Mouse (Mus musculus) lung, embryonic 14.5 days (tissue): ENCODE data around the gene Ogg1. TPM values are rescaled to one million over a fixed set of nuclear protein-coding genes. Genes with fewer than 3 reads are reported as not detected.

ENCODE experiments used
- ATAC-seq: fragments of 200-750 bp; cut with Nextera tagmentation; 2 replicates; pipeline ENCODE4 v1.8.0; 2017; ENCODE audit warnings: mild to moderate bottlenecking, moderate TSS enrichment, moderate library complexity; ENCODE audit not compliant: insufficient read depth
- DNase-seq: peaks from one replicate; pipeline ENCODE4 v3.0.0-alpha.2; 2015
- H3K27ac ChIP-seq: fragments of 300-500 bp; sonication (generic); 2 replicates; pipeline ENCODE4 v1.5.1; 2014; ENCODE audit warnings: low read depth, mild to moderate bottlenecking, moderate library complexity
- H3K27me3 ChIP-seq: fragments of 300-500 bp; sonication (generic); 2 replicates; pipeline ENCODE4 v1.6.1; 2014; ENCODE audit warnings: low read length, control low read depth; ENCODE audit not compliant: insufficient read depth
- H3K36me3 ChIP-seq: fragments of 300-500 bp; sonication (generic); 2 replicates; pipeline ENCODE4 v1.6.1; 2014; ENCODE audit warnings: control low read depth; ENCODE audit not compliant: insufficient read depth
- H3K4me1 ChIP-seq: fragments of 300-500 bp; sonication (generic); 2 replicates; pipeline ENCODE4 v1.6.1; 2014; ENCODE audit warnings: antibody characterized with exemption, control low read depth; ENCODE audit not compliant: insufficient read depth
- H3K4me2 ChIP-seq: fragments of 300-500 bp; sonication (generic); 2 replicates; pipeline ENCODE4 v1.6.1; 2014; ENCODE audit warnings: mild to moderate bottlenecking
- H3K4me3 ChIP-seq: fragments of 300-500 bp; sonication (generic); 2 replicates; pipeline ENCODE4 v1.5.1; 2014; ENCODE audit warnings: low read depth, low read length
- H3K9ac ChIP-seq: fragments of 300-500 bp; sonication (generic); 2 replicates; pipeline ENCODE4 v1.6.1; 2014
- H3K9me3 ChIP-seq: fragments of 300-500 bp; sonication (generic); 2 replicates; pipeline ENCODE4 v1.6.1; 2016; ENCODE audit warnings: low read depth, low read length, control low read depth
- CTCF ChIP-seq: IDR thresholded peaks from 2 replicates; pipeline ENCODE4 v1.5.1; 2016; ENCODE audit warnings: antibody characterized with exemption, low read depth
- WGBS: fragments of 180-500 bp; shearing (Covaris S2); extraction: QIAGEN DNeasy Blood & Tissue Kit; methylation state at CpG from one replicate; pipeline ENCODE4 v1.1.7; 2014; 5-methylcytosine and 5-hydroxymethylcytosine counted together
- polyA plus RNA-seq: library from polyadenylated mRNA; unstranded; fragments of >200 nt; fragmentation: Nextera tagmentation; extraction: Ambion mirVana; gene quantifications from 2 replicates; pipeline ENCODE4 v1.2.1, GENCODE M21; 2014

The Ogg1 gene
- polyA plus RNA-seq, 1 experiment from 2014 or later, result 17.7 TPM

- Histone ChIP-seq H3K4me2 (peak within 1 kb of the TSS; percentile 65), H3K4me1 (peaks cover 15% of the 10 kb centered on the region), H3K27me3 (no peaks in the 10 kb centered on the region), H3K4me3 (peak within 1 kb of the TSS; percentile 59), H3K36me3 (peaks cover 26% of the 10 kb centered on the region), H3K27ac (peak within 1 kb of the TSS; percentile 63), H3K9ac (peak within 1 kb of the TSS; percentile 76), H3K9me3 (no peaks in the 10 kb centered on the region)
- peak; percentile 86 for DNase-seq
- ATAC-seq, result peak; percentile 84
- no peak for TF ChIP-seq CTCF
- WGBS, result 8% methylated on average over 32 of the region's 32 CpGs
These were observed 16.7 kb downstream of the Ogg1 start, which contains the start of gene Camk1 for GRCm38 (mm10) chr6:113343177-113344092. TSS of gene Camk1 (minus strand) at chr6:113343984.

DNA sequence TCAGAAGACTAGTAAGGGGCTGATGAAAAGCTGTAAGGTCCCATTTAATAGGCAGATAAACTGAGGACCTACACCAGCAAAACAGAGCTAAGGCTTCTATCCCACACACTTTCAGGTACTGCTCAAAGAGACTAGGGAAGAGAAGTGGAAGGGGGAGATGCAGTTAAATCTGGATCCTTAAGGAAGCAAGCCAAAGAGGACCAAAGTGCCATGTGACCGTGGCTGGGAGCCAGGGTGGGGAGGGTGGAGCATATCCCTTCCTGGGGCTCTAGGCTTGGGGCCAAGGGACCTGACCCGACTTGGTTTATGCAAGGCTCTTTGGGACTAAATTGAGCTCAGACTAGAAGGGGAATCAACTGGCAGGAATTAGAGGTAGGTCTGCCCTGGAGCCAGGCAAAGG lies 17.5 kb downstream of the Ogg1 start:
- TF ChIP-seq CTCF, result no peak
- DNase-seq (peak; percentile 85), ATAC-seq (no peak; the same call in 1 of the 2 replicates)
- 31% methylated on average over 2 of the region's 2 CpGs for WGBS
- no peaks in the 10 kb centered on the region for H3K27me3 ChIP-seq
- H3K36me3 ChIP-seq, result peaks cover 18% of the 10 kb centered on the region
- H3K9me3 ChIP-seq, result no peaks in the 10 kb centered on the region
- H3K4me2 ChIP-seq, result peak overlapping the region; percentile 65
- H3K4me3 ChIP-seq, result peak overlapping the region; percentile 59
- H3K4me1 ChIP-seq, result peaks cover 15% of the 10 kb centered on the region
- H3K27ac ChIP-seq, result peak overlapping the region; percentile 63
- H3K9ac ChIP-seq, result peak overlapping the region; percentile 76

- no peaks in the 10 kb centered on the region for H3K27me3 ChIP-seq
- H3K4me1 ChIP-seq, result peaks cover 10% of the 10 kb centered on the region
- no peak for DNase-seq
- ATAC-seq, result no peak
- no peaks in the 10 kb centered on the region for H3K36me3 ChIP-seq
- no peak overlapping the region for H3K4me2 ChIP-seq
- no peak overlapping the region for H3K4me3 ChIP-seq
- H3K27ac ChIP-seq, result no peak overlapping the region
- WGBS, result 58% methylated on average over 4 of the region's 4 CpGs
- H3K9me3 ChIP-seq, result no peaks in the 10 kb centered on the region
- TF ChIP-seq CTCF, result no peak
- H3K9ac ChIP-seq, result no peak overlapping the region
These were observed 20.1 kb downstream of the Ogg1 start for GRCm38 (mm10) chr6:113346897-113347296.

- Histone ChIP-seq H3K4me2 (no peak overlapping the region), H3K4me3 (no peak overlapping the region), H3K4me1 (no peaks in the 10 kb centered on the region), H3K9ac (no peak overlapping the region), H3K9me3 (no peaks in the 10 kb centered on the region), H3K27me3 (no peaks in the 10 kb centered on the region), H3K36me3 (no peaks in the 10 kb centered on the region), H3K27ac (no peak overlapping the region)
- DNase-seq, result no peak
- no peak for ATAC-seq
- no peak for TF ChIP-seq CTCF
These were observed 23.8 kb downstream of the Ogg1 start for GRCm38 (mm10) chr6:113350538-113350937.

DNA sequence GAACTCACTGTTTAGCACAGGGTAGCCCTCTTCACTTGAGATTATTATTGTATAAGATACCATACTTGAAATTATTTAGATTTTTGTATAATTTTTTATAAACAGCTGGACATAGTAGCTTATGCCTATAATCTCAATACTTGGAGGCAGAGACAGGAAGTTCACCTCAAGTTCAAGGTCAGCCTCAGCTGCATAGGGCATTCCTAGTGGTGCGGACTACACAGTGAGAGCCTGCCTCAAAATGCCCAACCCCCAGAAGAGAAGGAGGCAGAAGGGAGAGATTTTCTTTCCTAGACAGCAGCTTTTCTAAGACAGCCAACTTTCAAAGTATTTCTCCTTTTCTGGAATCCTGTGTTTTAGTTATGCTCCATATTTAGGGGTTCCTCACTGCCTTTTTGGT lies 24.4 kb downstream of the Ogg1 start:
- no peak for TF ChIP-seq CTCF
- H3K36me3 ChIP-seq, result no peaks in the 10 kb centered on the region
- H3K4me3 ChIP-seq, result no peak overlapping the region
- no peaks in the 10 kb centered on the region for H3K4me1 ChIP-seq
- no peaks in the 10 kb centered on the region for H3K9me3 ChIP-seq
- H3K27me3 ChIP-seq, result no peaks in the 10 kb centered on the region
- no peak for ATAC-seq
- WGBS, result 72% methylated on average over 1 of the region's 1 CpGs
- no peak overlapping the region for H3K9ac ChIP-seq
- no peak overlapping the region for H3K4me2 ChIP-seq
- no peak overlapping the region for H3K27ac ChIP-seq
- DNase-seq, result no peak

- Histone ChIP-seq H3K9me3 (no peaks in the 10 kb centered on the region), H3K4me3 (no peak overlapping the region), H3K9ac (no peak overlapping the region), H3K27me3 (no peaks in the 10 kb centered on the region), H3K4me2 (no peak overlapping the region), H3K27ac (no peak overlapping the region), H3K36me3 (no peaks in the 10 kb centered on the region), H3K4me1 (no peaks in the 10 kb centered on the region)
- no peak for TF ChIP-seq CTCF
- ATAC-seq (peak; percentile 63), DNase-seq (peak; percentile 51)
- WGBS, result 41% methylated on average over 10 of the region's 10 CpGs
These were observed 24.9 kb downstream of the Ogg1 start for GRCm38 (mm10) chr6:113351653-113352052.

- ATAC-seq, result no peak
- H3K4me1 ChIP-seq, result no peaks in the 10 kb centered on the region
- H3K4me2 ChIP-seq, result no peak overlapping the region
- WGBS, result 77% methylated on average over 3 of the region's 3 CpGs
- TF ChIP-seq CTCF, result no peak
- H3K36me3 ChIP-seq, result no peaks in the 10 kb centered on the region
- DNase-seq, result no peak
- H3K9me3 ChIP-seq, result no peaks in the 10 kb centered on the region
- H3K27me3 ChIP-seq, result no peaks in the 10 kb centered on the region
- H3K9ac ChIP-seq, result no peak overlapping the region
- no peak overlapping the region for H3K27ac ChIP-seq
- H3K4me3 ChIP-seq, result no peak overlapping the region
These were observed 26.0 kb downstream of the Ogg1 start for GRCm38 (mm10) chr6:113352820-113353219.
